Mouse (Mus musculus): ENCODE data around the gene Necab2. TPM values are rescaled to one million over a fixed set of nuclear protein-coding genes. Genes with fewer than 3 reads are reported as not detected.

Necab2 gene
- total and polyA plus RNA-seq, 2 experiments from 2014 or later = 56.1 to 58.5 TPM

GRCm38 (mm10) chr8:119439424-119439823 is 7.1 kb upstream of the Necab2 start:
- Histone ChIP-seq H3K27ac (ENCODE audit: low read depth, low read length) (no peak overlapping the region), H3K4me3 (ENCODE audit: low read depth, low read length) (no peak overlapping the region), H3K9me3 (ENCODE audit: low read length) (no peaks in the 10 kb centered on the region), H3K27me3 (ENCODE audit: insufficient read depth, low read length) (no peaks in the 10 kb centered on the region), H3K4me2 (ENCODE audit: low read depth) (no peak overlapping the region), H3K9ac (no peak overlapping the region), H3K4me1 (ENCODE audit: insufficient read depth) (no peaks in the 10 kb centered on the region), H3K36me3 (ENCODE audit: insufficient read depth) (no peaks in the 10 kb centered on the region)
- DNase-seq = no peak
- no peak for ATAC-seq
- TF ChIP-seq CTCF (IDR thresholded peaks at IDR 0.05; ENCODE audit: low read depth) = no peak
- 95% methylated on average over 2 of the region's 2 CpGs for WGBS

GRCm38 (mm10) chr8:119439893-119440249 is 6.6 kb upstream of the Necab2 start:
- H3K36me3 ChIP-seq (ENCODE audit: insufficient read depth) = no peaks in the 10 kb centered on the region
- no peak overlapping the region for H3K4me2 ChIP-seq (ENCODE audit: low read depth)
- H3K27ac ChIP-seq (ENCODE audit: low read depth, low read length) = no peak overlapping the region
- H3K4me3 ChIP-seq (ENCODE audit: low read depth, low read length) = no peak overlapping the region
- H3K9ac ChIP-seq = no peak overlapping the region
- no peak for TF ChIP-seq CTCF (IDR thresholded peaks at IDR 0.05; ENCODE audit: low read depth)
- H3K9me3 ChIP-seq (ENCODE audit: low read length) = no peaks in the 10 kb centered on the region
- WGBS = 68% methylated on average over 7 of the region's 7 CpGs
- H3K4me1 ChIP-seq (ENCODE audit: insufficient read depth) = no peaks in the 10 kb centered on the region
- DNase-seq (no peak), ATAC-seq (0 out of 2 replicates have a peak, but pooled peaks have one; percentile 14)
- no peaks in the 10 kb centered on the region for H3K27me3 ChIP-seq (ENCODE audit: insufficient read depth, low read length)

DNA sequence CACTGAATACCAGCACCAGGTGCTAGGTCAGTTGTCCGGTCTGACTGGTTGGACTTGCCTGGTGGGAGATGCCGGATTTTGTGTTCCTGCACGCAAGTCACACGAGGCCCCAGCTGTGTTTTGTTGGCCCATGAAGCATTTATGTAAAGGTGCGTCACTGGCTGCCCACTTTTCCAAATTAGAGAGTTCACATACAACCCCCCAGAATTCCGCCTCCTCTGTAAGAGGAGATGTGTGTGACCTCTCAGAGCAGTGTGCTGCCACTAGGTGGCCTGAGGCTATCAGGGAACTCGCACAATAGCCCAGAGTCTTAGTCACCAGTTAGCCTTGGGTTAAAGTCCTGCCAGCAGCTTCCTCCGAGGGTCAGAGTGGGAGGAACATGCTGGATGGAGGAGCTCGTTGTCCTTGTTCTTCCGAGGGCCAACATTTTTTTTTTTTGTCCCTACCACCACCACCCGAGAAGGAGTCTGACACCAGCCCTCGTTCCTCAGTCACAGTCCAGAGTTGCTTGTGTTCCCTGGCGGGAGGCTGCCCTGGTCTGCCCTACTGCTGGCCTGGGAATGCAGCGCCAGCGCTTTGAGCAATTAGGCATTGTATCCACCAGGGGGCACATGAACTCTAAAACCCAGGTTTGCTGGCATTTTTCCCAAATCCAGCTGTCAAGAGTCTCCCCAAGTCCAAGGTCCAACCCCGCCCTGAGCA is 6.1 kb upstream of the Necab2 start:
- H3K4me1 ChIP-seq (ENCODE audit: insufficient read depth) = no peaks in the 10 kb centered on the region
- no peak overlapping the region for H3K4me3 ChIP-seq (ENCODE audit: low read depth, low read length)
- TF ChIP-seq CTCF (IDR thresholded peaks at IDR 0.05; ENCODE audit: low read depth) = peak; percentile 78
- no peaks in the 10 kb centered on the region for H3K36me3 ChIP-seq (ENCODE audit: insufficient read depth)
- ATAC-seq (peak; percentile 55), DNase-seq (peak; percentile 82)
- 15% methylated on average over 16 of the region's 16 CpGs for WGBS
- no peak overlapping the region for H3K4me2 ChIP-seq (ENCODE audit: low read depth)
- no peaks in the 10 kb centered on the region for H3K27me3 ChIP-seq (ENCODE audit: insufficient read depth, low read length)
- no peaks in the 10 kb centered on the region for H3K9me3 ChIP-seq (ENCODE audit: low read length)
- 0 out of 2 replicates have a peak overlapping the region, but pooled peaks have one; percentile 1 for H3K9ac ChIP-seq
- no peak overlapping the region for H3K27ac ChIP-seq (ENCODE audit: low read depth, low read length)

- TF ChIP-seq CTCF (IDR thresholded peaks at IDR 0.05; ENCODE audit: low read depth) = no peak
- Histone ChIP-seq H3K27ac (ENCODE audit: low read depth, low read length) (no peak overlapping the region), H3K9me3 (ENCODE audit: low read length) (no peaks in the 10 kb centered on the region), H3K4me2 (ENCODE audit: low read depth) (no peak overlapping the region), H3K4me1 (ENCODE audit: insufficient read depth) (no peaks in the 10 kb centered on the region), H3K27me3 (ENCODE audit: insufficient read depth, low read length) (no peaks in the 10 kb centered on the region), H3K36me3 (ENCODE audit: insufficient read depth) (no peaks in the 10 kb centered on the region), H3K9ac (0 out of 2 replicates have a peak overlapping the region, but pooled peaks have one; percentile 1), H3K4me3 (ENCODE audit: low read depth, low read length) (no peak overlapping the region)
- DNase-seq (no peak), ATAC-seq (no peak)
- WGBS = 40% methylated on average over 1 of the region's 1 CpGs
Observed at GRCm38 (mm10) chr8:119440952-119441270, 5.6 kb upstream of the Necab2 start.

GRCm38 (mm10) chr8:119442013-119442412 is 4.5 kb upstream of the Necab2 start:
- Histone ChIP-seq H3K36me3 (ENCODE audit: insufficient read depth) (no peaks in the 10 kb centered on the region), H3K27me3 (ENCODE audit: insufficient read depth, low read length) (no peaks in the 10 kb centered on the region), H3K4me3 (ENCODE audit: low read depth, low read length) (no peak overlapping the region), H3K4me2 (ENCODE audit: low read depth) (no peak overlapping the region), H3K27ac (ENCODE audit: low read depth, low read length) (no peak overlapping the region), H3K9ac (no peak overlapping the region), H3K9me3 (ENCODE audit: low read length) (no peaks in the 10 kb centered on the region), H3K4me1 (ENCODE audit: insufficient read depth) (no peaks in the 10 kb centered on the region)
- no peak for ATAC-seq
- WGBS = 56% methylated on average over 5 of the region's 5 CpGs
- TF ChIP-seq CTCF (IDR thresholded peaks at IDR 0.05; ENCODE audit: low read depth) = no peak
- no peak for DNase-seq

DNA sequence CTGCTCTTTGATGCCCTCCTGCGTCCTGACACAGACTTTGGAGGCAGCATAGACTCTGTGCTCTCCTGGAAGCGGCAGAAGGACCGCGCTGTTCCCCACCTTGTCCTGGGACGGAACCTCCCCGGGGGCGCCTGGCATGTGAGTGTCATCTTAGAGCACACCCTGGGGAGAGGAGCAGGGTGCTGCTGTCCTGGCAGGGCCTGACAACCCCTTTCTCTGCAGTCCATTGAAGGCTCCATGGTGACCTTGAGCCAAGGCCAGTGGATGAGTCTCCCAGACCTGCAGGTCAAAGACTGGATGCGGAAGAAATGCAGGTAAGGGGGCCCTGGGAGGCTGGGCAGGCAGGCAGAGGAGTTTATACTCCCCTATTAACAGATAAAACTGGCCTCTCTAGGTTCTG is 3.5 kb upstream of the Necab2 start:
- ATAC-seq = no peak
- H3K9ac ChIP-seq = no peak overlapping the region
- no peaks in the 10 kb centered on the region for H3K9me3 ChIP-seq (ENCODE audit: low read length)
- no peak overlapping the region for H3K4me2 ChIP-seq (ENCODE audit: low read depth)
- no peak for DNase-seq
- WGBS = 93% methylated on average over 8 of the region's 8 CpGs
- H3K4me1 ChIP-seq (ENCODE audit: insufficient read depth) = no peaks in the 10 kb centered on the region
- H3K4me3 ChIP-seq (ENCODE audit: low read depth, low read length) = no peak overlapping the region
- no peak overlapping the region for H3K27ac ChIP-seq (ENCODE audit: low read depth, low read length)
- no peaks in the 10 kb centered on the region for H3K27me3 ChIP-seq (ENCODE audit: insufficient read depth, low read length)
- TF ChIP-seq CTCF (IDR thresholded peaks at IDR 0.05; ENCODE audit: low read depth) = no peak
- no peaks in the 10 kb centered on the region for H3K36me3 ChIP-seq (ENCODE audit: insufficient read depth)

DNA sequence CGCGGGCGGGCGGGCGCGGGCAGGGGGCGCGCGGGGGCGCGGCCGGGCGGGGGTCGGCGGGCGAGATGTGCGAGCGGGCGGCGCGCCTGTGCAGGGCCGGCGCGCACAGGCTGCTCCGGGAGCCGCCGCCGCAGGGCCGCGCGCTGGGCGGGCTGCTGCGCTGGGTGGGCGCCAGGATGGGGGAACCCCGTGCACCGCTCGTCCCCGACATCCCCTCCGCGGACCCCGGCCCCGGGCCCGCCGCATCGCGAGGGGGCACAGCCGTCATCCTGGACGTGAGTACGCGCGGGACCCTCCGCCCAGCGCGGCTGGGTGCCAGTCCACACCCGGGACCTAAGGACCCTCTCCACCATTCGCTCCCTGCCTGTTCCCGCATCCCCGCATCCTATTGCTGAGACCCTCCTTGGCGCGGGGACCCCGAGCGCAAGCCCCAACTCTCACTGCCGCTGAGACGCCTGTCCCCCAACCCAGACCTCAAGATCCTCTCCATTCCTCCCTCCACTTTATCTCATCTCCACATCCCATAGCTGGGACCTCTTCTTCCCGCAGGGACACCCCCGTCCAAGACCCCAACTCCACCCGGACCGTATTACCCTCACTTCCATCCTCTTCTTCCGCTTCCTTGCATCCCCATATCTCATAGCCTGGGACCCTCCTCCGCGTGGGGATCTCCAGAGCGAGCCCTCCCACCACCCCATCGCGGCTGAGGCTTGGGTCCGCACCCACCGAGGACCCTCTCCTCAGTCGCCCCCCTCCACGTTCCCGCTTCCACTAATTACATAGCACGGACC is 666 bp downstream of the Necab2 start:
- Histone ChIP-seq H3K27ac (ENCODE audit: low read depth, low read length) (no peak overlapping the region; the same call in 1 of the 2 replicates), H3K4me1 (ENCODE audit: insufficient read depth) (no peaks in the 10 kb centered on the region), H3K27me3 (ENCODE audit: insufficient read depth, low read length) (no peaks in the 10 kb centered on the region), H3K9ac (peak overlapping the region; percentile 70), H3K4me3 (ENCODE audit: low read depth, low read length) (peak overlapping the region; percentile 68), H3K4me2 (ENCODE audit: low read depth) (peak overlapping the region; percentile 91), H3K36me3 (ENCODE audit: insufficient read depth) (no peaks in the 10 kb centered on the region), H3K9me3 (ENCODE audit: low read length) (no peaks in the 10 kb centered on the region)
- no peak for TF ChIP-seq CTCF (IDR thresholded peaks at IDR 0.05; ENCODE audit: low read depth)
- DNase-seq (peak; percentile 40), ATAC-seq (peak; percentile 69)
- under 1% methylated on average over 55 of the region's 80 CpGs for WGBS

Measured in forebrain, postnatal 0 days (tissue).